Mouse (Mus musculus): ENCODE results near the gene Tmem184a.

GRCm38 (mm10) chr5:139794938-139795337, 24.8 kb downstream of the Tmem184a start:
- TF ChIP-seq GATA1 (IDR thresholded peaks at IDR 0.05; ENCODE audit: borderline replicate concordance, low read length) = no peak
- no peak for TF ChIP-seq FLI1 (IDR thresholded peaks at IDR 0.05; ENCODE audit: low read length)
